Mouse (Mus musculus) intestine, embryonic 14.5 days (tissue): ENCODE results near the gene Rack1. TPM values are rescaled to one million over a fixed set of nuclear protein-coding genes. Genes with fewer than 3 reads are reported as not detected.

Source experiments
- ATAC-seq: fragments of 200-750 bp; cut with Nextera tagmentation; replicated peaks from 2 replicates; pipeline ENCODE4 v1.8.0; 2017; ENCODE audit warnings: low read depth, moderate number of reproducible peaks, moderate TSS enrichment, moderate library complexity; ENCODE audit not compliant: low FRiP score, low TSS enrichment
- DNase-seq: peaks from one replicate; pipeline ENCODE4 v3.0.0-alpha.2; 2018; ENCODE audit warnings: low spot score
- H3K27ac ChIP-seq: fragments of 300-500 bp; sonication (generic); 2 replicates; pipeline ENCODE4 v1.5.1; 2014; ENCODE audit warnings: low read depth, mild to moderate bottlenecking, control low read depth
- H3K27me3 ChIP-seq: fragments of 300-500 bp; sonication (generic); replicated peaks from 2 replicates; pipeline ENCODE4 v1.6.1; 2014; ENCODE audit warnings: low read length, control low read depth; ENCODE audit not compliant: control insufficient read depth, insufficient read depth
- H3K36me3 ChIP-seq: fragments of 300-500 bp; sonication (generic); 2 replicates; pipeline ENCODE4 v1.6.1; 2014; ENCODE audit warnings: low read length, control low read depth; ENCODE audit not compliant: control insufficient read depth, insufficient read depth
- H3K4me1 ChIP-seq: fragments of 300-500 bp; sonication (generic); replicated peaks from 2 replicates; pipeline ENCODE4 v1.6.1; 2014; ENCODE audit warnings: low read length, control low read depth, mixed read lengths; ENCODE audit not compliant: control insufficient read depth, insufficient read depth
- H3K4me2 ChIP-seq: fragments of 300-500 bp; sonication (generic); 2 replicates; pipeline ENCODE4 v1.6.1; 2014; ENCODE audit warnings: low read length
- H3K4me3 ChIP-seq: fragments of 300-500 bp; sonication (generic); 2 replicates; pipeline ENCODE4 v1.5.1; 2014; ENCODE audit warnings: low read depth, low read length, control low read depth, mixed read lengths
- H3K9ac ChIP-seq: fragments of 300-500 bp; sonication (generic); 2 replicates; pipeline ENCODE4 v1.6.1; 2014; ENCODE audit warnings: mild to moderate bottlenecking, low read length
- H3K9me3 ChIP-seq: fragments of 300-500 bp; sonication (generic); 2 replicates; pipeline ENCODE4 v1.6.1; 2016; ENCODE audit warnings: low read length, control low read depth; ENCODE audit not compliant: control insufficient read depth
- WGBS: fragments of 180-500 bp; shearing (Covaris S2); extraction: QIAGEN DNeasy Blood & Tissue Kit; methylation state at CpG from one replicate; pipeline ENCODE4 v1.1.7; 2014; 5-methylcytosine and 5-hydroxymethylcytosine counted together
- polyA plus RNA-seq: library from polyadenylated mRNA; unstranded; fragments of >200 nt; fragmentation: Nextera tagmentation; extraction: Ambion mirVana; gene quantifications from 2 replicates; pipeline ENCODE4 v1.2.1, GENCODE M21; 2014

Rack1 gene
- polyA plus RNA-seq, 1 experiment from 2014 or later = 1,145 TPM

DNA sequence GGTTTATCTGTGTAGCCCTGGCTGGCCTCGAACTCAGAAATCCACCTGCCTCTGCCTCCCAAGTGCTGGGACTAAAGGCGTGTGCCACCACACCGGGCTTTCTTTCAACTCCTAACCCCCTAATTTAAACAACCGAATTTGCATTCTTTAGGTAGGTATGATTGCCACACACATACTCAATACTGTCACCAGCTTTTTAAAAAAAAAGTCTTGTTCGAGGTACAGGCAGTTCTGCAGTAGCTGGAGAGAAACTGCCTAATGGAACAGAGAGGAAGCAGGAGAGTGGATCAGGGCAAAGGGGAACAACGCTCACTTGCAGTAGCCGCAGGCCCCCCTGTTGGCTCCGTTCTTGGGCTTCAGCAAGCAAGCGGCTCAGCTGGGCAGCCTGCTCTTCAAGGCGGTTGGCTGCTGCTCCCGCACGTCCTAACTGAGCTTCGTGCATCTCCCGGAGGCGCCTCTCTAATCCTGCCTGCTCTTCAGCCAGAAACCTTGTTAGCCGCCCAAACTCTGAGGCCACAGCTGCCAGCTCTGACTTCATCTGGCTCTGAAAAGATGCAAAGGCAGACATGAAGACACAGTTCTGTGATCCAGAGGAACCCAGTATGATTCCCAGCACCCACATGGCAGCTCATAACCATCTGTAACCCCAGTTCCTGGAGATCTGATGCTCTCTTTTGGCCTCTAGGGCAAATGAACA is 8.8 kb downstream of the Rack1 start:
- no peak for DNase-seq
- no peak overlapping the region for H3K4me2 ChIP-seq
- no peaks in the 10 kb centered on the region for H3K9me3 ChIP-seq
- no peak overlapping the region for H3K27ac ChIP-seq
- H3K9ac ChIP-seq = no peak overlapping the region
- H3K27me3 ChIP-seq = no peaks in the 10 kb centered on the region
- WGBS = 73% methylated on average over 16 of the region's 16 CpGs
- H3K36me3 ChIP-seq = peaks cover 96% of the 10 kb centered on the region
- no peaks in the 10 kb centered on the region; the same call in 1 of the 2 replicates for H3K4me1 ChIP-seq
- ATAC-seq = no peak
- H3K4me3 ChIP-seq = no peak overlapping the region

GRCm38 (mm10) chr11:48809434-48809830 is 9.3 kb downstream of the Rack1 start:
- Histone ChIP-seq H3K4me3 (no peak overlapping the region), H3K27ac (no peak overlapping the region), H3K4me2 (no peak overlapping the region), H3K27me3 (no peaks in the 10 kb centered on the region), H3K9me3 (no peaks in the 10 kb centered on the region), H3K4me1 (no peaks in the 10 kb centered on the region; the same call in 1 of the 2 replicates), H3K9ac (no peak overlapping the region), H3K36me3 (peaks cover 93% of the 10 kb centered on the region)
- ATAC-seq = no peak
- DNase-seq = no peak
- 45% methylated on average over 4 of the region's 4 CpGs for WGBS

DNA sequence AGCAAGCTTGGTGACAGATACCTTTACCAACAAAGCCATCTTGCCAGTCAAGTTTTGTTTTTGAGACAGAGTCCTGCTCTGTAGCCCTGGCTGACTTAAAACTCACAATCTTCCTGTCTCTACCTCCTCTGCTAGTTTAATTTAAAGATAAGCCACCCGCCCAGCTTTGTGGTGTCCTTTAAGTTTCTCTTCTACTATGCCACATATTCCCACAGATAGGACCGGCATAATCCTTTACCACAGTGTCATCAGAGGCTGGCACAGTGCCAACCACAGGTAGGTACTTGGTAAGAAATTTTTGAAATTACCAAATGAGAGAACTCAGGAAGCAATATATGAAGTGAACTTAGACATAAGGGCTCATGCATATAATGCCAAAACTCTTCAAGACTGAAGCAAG is 10.0 kb downstream of the Rack1 start:
- DNase-seq (no peak), ATAC-seq (no peak)
- no peaks in the 10 kb centered on the region for H3K9me3 ChIP-seq
- H3K27ac ChIP-seq = no peak overlapping the region
- peaks cover 92% of the 10 kb centered on the region for H3K36me3 ChIP-seq
- H3K4me3 ChIP-seq = no peak overlapping the region
- 84% methylated on average over 2 of the region's 2 CpGs for WGBS
- H3K4me2 ChIP-seq = no peak overlapping the region
- peaks cover 7% of the 10 kb centered on the region for H3K4me1 ChIP-seq
- no peak overlapping the region for H3K9ac ChIP-seq
- H3K27me3 ChIP-seq = no peaks in the 10 kb centered on the region

DNA sequence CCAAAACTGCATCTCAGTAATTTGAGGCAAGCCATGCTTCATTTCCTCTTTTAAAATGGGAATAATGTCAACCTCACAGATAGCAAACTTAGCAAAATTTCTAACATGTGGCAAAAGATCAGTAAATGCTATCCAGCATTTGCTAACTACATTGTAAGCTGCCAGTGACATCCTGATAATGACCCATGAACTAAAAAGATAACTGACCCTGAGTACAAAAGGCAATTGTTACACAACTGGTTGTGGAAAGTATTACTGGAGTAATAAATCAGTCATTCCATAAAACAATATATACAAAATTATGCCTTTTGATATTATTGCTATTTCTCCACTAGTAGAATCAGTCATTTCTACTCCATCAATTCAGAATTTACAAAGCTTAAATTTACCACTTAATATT is 13.7 kb downstream of the Rack1 start:
- Histone ChIP-seq H3K4me2 (no peak overlapping the region), H3K27ac (no peak overlapping the region), H3K9ac (no peak overlapping the region), H3K9me3 (no peaks in the 10 kb centered on the region), H3K27me3 (no peaks in the 10 kb centered on the region), H3K36me3 (peaks cover 60% of the 10 kb centered on the region), H3K4me3 (no peak overlapping the region), H3K4me1 (peaks cover 8% of the 10 kb centered on the region)
- ATAC-seq = no peak
- DNase-seq = no peak

DNA sequence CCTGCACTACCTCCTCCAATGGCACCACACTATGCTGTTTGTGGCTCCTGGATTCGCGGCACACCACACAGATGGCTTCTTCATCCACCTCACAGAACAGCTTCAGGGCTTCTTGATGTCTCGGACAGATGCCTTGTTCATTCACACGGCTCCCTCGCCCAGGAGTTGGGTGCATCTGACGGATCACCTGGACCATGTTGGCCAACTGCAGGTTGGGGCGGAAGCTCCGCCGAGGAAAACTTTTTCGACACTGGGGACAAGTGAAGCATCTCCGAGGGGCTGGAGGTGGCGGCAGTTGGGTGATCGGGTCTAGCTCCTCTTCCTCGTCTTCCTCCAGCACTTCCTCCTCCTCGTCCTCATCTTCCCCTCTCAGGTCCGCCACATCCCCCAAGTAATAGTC is 15.7 kb downstream of the Rack1 start:
- Histone ChIP-seq H3K27me3 (no peaks in the 10 kb centered on the region), H3K4me2 (peak overlapping the region; percentile 85), H3K9me3 (no peaks in the 10 kb centered on the region), H3K36me3 (peaks cover 42% of the 10 kb centered on the region), H3K4me1 (peaks cover 8% of the 10 kb centered on the region), H3K9ac (peak overlapping the region; percentile 86), H3K27ac (no peak overlapping the region), H3K4me3 (peak overlapping the region; percentile 80)
- 69% methylated on average over 16 of the region's 16 CpGs for WGBS
- ATAC-seq = no peak
- no peak for DNase-seq

DNA sequence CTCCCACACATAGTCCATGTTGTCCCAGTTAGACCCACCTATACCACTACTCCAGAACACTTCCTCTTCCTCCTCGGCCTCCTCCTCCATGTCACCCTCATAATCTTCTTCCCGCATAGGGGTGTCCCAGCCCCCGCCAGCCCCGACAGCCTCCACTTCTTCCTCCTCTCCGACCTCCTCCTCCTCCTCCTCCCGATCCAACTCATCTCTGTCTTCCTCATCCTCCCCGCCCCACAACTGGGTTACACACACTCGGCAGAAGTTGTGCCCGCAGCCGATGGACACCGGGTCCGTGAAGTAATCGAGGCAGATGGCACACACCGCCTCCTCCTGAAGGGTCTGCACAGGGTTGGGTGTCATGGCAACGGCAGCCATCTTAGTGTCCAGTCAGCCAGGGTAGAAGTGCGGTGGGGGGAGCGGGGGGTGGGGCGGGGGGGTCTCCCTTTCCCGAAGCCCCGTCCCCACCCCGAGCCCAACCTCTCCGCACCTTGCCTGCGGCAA is 16.2 kb downstream of the Rack1 start:
- DNase-seq (peak; percentile 73), ATAC-seq (peak; percentile 50)
- Histone ChIP-seq H3K4me1 (peaks cover 8% of the 10 kb centered on the region), H3K4me3 (peak overlapping the region; percentile 80), H3K36me3 (peaks cover 37% of the 10 kb centered on the region), H3K4me2 (peak overlapping the region; percentile 85), H3K9me3 (no peaks in the 10 kb centered on the region), H3K27me3 (no peaks in the 10 kb centered on the region), H3K27ac (peak overlapping the region; percentile 95), H3K9ac (peak overlapping the region; percentile 86)
- 3% methylated on average over 23 of the region's 23 CpGs for WGBS

- Histone ChIP-seq H3K9ac (peak within 1 kb of the TSS; percentile 86), H3K36me3 (peaks cover 30% of the 10 kb centered on the region), H3K27ac (peak within 1 kb of the TSS; percentile 95), H3K4me1 (peaks cover 8% of the 10 kb centered on the region), H3K27me3 (no peaks in the 10 kb centered on the region), H3K4me3 (peak within 1 kb of the TSS; percentile 80), H3K9me3 (no peaks in the 10 kb centered on the region), H3K4me2 (peak within 1 kb of the TSS; percentile 97)
- ATAC-seq (peak; percentile 97), DNase-seq (peak; percentile 98)
- WGBS = under 1% methylated on average over 75 of the region's 77 CpGs
Measured at GRCm38 (mm10) chr11:48816800-48817665, 16.9 kb downstream of the Rack1 start, which contains the start of gene Trim41. TSS of gene Trim41 (minus strand) at chr11:48817353.

DNA sequence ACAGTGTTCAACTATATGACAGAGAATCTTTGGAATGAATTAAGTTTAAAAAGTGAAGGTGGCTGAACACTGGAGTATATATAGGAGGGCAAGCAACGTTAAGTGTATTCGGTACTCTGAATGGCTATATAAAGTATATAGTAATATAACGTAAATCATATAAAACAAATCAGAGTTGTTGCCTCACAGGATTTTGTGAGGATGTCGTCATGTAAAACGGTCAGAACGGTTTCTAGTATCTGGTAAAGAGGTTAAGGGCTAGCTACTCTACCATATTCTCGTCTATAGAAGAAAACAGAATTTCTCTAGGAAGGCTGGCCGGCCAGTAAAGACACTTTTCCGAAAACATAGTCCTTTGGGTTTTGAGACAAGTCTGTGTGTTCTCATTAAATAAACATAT is 17.7 kb downstream of the Rack1 start:
- Histone ChIP-seq H3K27ac (peak overlapping the region; percentile 95), H3K9me3 (no peaks in the 10 kb centered on the region), H3K4me1 (peaks cover 8% of the 10 kb centered on the region), H3K36me3 (peaks cover 23% of the 10 kb centered on the region), H3K9ac (peak overlapping the region; percentile 86), H3K27me3 (no peaks in the 10 kb centered on the region), H3K4me2 (peak overlapping the region; percentile 97), H3K4me3 (peak overlapping the region; percentile 80)
- WGBS = 5% methylated on average over 9 of the region's 9 CpGs
- ATAC-seq = no peak
- DNase-seq = no peak
